Mouse (Mus musculus) liver, embryonic 12.5 days (tissue): ENCODE measurements around the gene Vrk3. TPM values are rescaled to one million over a fixed set of nuclear protein-coding genes. Genes with fewer than 3 reads are reported as not detected.
"Not testable (repeated sequence)": the region's sequence is repeated elsewhere in the genome, so short reads cannot be mapped to it uniquely, and the experiment has no call there.

Experiments
- ATAC-seq: fragments of 200-750 bp; cut with Nextera tagmentation; 2 replicates; pipeline ENCODE4 v1.8.0; 2017; ENCODE audit warnings: moderate number of reproducible peaks, mild to moderate bottlenecking, moderate library complexity
- H3K27ac ChIP-seq: fragments of 300-500 bp; sonication (generic); 2 replicates; pipeline ENCODE4 v1.5.1; 2016; ENCODE audit warnings: mild to moderate bottlenecking
- H3K27me3 ChIP-seq: fragments of 300-500 bp; sonication (generic); replicated peaks from 2 replicates; pipeline ENCODE4 v1.6.1; 2016; ENCODE audit warnings: mild to moderate bottlenecking, moderate library complexity
- H3K36me3 ChIP-seq: fragments of 300-500 bp; sonication (generic); 2 replicates; pipeline ENCODE4 v1.6.1; 2016; ENCODE audit warnings: mild to moderate bottlenecking, moderate library complexity
- H3K4me1 ChIP-seq: fragments of 300-500 bp; sonication (generic); 2 replicates; pipeline ENCODE4 v1.6.1; 2016
- H3K4me2 ChIP-seq: fragments of 300-500 bp; sonication (generic); 2 replicates; pipeline ENCODE4 v1.6.1; 2016; ENCODE audit warnings: mild to moderate bottlenecking, moderate library complexity
- H3K4me3 ChIP-seq: fragments of 300-500 bp; sonication (generic); 2 replicates; pipeline ENCODE4 v1.5.1; 2016; ENCODE audit warnings: mild to moderate bottlenecking, moderate library complexity
- H3K9ac ChIP-seq: fragments of 300-500 bp; sonication (generic); 2 replicates; pipeline ENCODE4 v1.6.1; 2016; ENCODE audit warnings: mild to moderate bottlenecking, moderate library complexity
- H3K9me3 ChIP-seq: fragments of 300-500 bp; sonication (generic); replicated peaks from 2 replicates; pipeline ENCODE4 v1.6.1; 2016; ENCODE audit warnings: mild to moderate bottlenecking, moderate library complexity
- WGBS: fragments of 180-500 bp; shearing (Covaris S2); methylation state at CpG from one replicate; pipeline ENCODE4 v1.1.7; 2016; ENCODE audit not compliant: insufficient replicate concordance; 5-methylcytosine and 5-hydroxymethylcytosine counted together
- polyA plus RNA-seq: library from polyadenylated mRNA; unstranded; fragments of >200 nt; fragmentation: Nextera tagmentation; extraction: Ambion mirVana; gene quantifications from 2 replicates; pipeline ENCODE4 v1.2.1, GENCODE M21; 2016

The Vrk3 gene
- polyA plus RNA-seq: 31.0 and 31.7 TPM in 2 replicates

- 1% methylated on average over 44 of the region's 44 CpGs for WGBS
- Histone ChIP-seq H3K9ac (peak within 1 kb of the TSS; percentile 82), H3K27me3 (peaks cover 4% of the 10 kb centered on the region; the same call in 1 of the 2 replicates), H3K4me3 (peak within 1 kb of the TSS; percentile 76), H3K9me3 (no peaks in the 10 kb centered on the region), H3K36me3 (peaks cover 15% of the 10 kb centered on the region), H3K4me2 (peak within 1 kb of the TSS; percentile 84), H3K4me1 (peaks cover 49% of the 10 kb centered on the region), H3K27ac (peak within 1 kb of the TSS; percentile 97)
- ATAC-seq: peak; percentile 98
Observed at GRCm38 (mm10) chr7:44748101-44749044, at the start of gene Vrk3. Gene Vrk3, plus strand, starts transcription at chr7:44748413.

DNA sequence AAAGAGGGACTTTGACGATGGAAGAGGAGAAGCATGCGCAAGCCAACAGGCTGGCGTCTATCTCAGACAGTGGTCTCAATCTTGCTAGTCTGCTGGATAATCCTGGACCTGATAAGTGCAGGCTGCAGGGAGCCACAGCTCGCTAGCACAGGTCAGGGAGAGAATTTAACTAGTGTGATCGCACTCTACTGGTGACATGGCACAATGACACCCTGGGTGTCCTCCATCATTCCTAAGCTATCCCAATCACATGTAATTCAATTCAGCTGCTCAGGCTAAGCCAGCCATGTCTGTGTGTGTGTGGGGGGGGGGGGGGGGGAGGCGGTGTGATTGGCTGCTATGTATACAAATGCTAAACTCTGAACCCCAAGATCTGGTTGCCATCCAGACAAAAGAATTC, 46.3 kb upstream of the Vrk3 start:
- Histone ChIP-seq H3K9ac (no peak overlapping the region), H3K9me3 (no peaks in the 10 kb centered on the region; the same call in 1 of the 2 replicates)
- 6% methylated on average over 5 of the region's 6 CpGs for WGBS

GRCm38 (mm10) chr7:44702985-44703384, 45.2 kb upstream of the Vrk3 start:
- Histone ChIP-seq H3K4me2 (no peak overlapping the region), H3K27ac (no peak overlapping the region), H3K36me3 (no peaks in the 10 kb centered on the region), H3K9ac (no peak overlapping the region), H3K4me3 (no peak overlapping the region), H3K4me1 (peaks cover under 1% of the 10 kb centered on the region; the same call in 1 of the 2 replicates), H3K27me3 (peaks cover 11% of the 10 kb centered on the region; the same call in 1 of the 2 replicates), H3K9me3 (no peaks in the 10 kb centered on the region; the same call in 1 of the 2 replicates)
- WGBS: 53% methylated on average over 8 of the region's 8 CpGs
- no peak for ATAC-seq

More for the DNA sequence above, 46.3 kb upstream of the Vrk3 start:
- H3K27me3 ChIP-seq: peaks cover 19% of the 10 kb centered on the region; the same call in 1 of the 2 replicates
- H3K4me3 ChIP-seq: no peak overlapping the region
- H3K27ac ChIP-seq: no peak overlapping the region
- peaks cover 11% of the 10 kb centered on the region for H3K4me1 ChIP-seq
- no peaks in the 10 kb centered on the region for H3K36me3 ChIP-seq
- H3K4me2 ChIP-seq: no peak overlapping the region
- ATAC-seq: no peak

- Histone ChIP-seq H3K4me3 (no peak overlapping the region), H3K9me3 (no peaks in the 10 kb centered on the region; the same call in 1 of the 2 replicates), H3K27ac (no peak overlapping the region), H3K9ac (no peak overlapping the region), H3K4me2 (no peak overlapping the region), H3K27me3 (peaks cover 1% of the 10 kb centered on the region; the same call in 1 of the 2 replicates), H3K4me1 (no peaks in the 10 kb centered on the region), H3K36me3 (no peaks in the 10 kb centered on the region)
- no peak for ATAC-seq
- 50% methylated on average over 3 of the region's 3 CpGs for WGBS
Observed at GRCm38 (mm10) chr7:44704363-44704762, 43.9 kb upstream of the Vrk3 start.

DNA sequence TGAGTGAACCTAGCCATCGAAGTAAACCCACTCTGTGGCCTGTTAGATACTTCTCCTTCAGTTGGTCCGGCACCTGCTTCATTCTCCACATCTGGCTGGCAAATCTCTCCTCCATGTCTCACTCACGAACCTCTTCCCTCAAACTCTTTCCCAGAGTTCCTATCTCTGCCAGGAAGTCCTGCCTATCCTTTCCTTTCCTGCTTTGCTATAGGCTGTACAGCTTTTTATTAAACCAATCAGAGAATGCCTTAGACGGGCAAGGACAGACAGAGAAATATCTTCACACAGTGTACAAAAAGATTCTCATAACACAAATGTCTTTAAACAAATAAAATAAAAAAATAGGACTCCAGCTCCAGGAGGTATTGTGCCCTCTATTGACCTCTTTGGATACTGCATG, 43.1 kb upstream of the Vrk3 start:
- H3K27me3 ChIP-seq: no peaks in the 10 kb centered on the region; the same call in 1 of the 2 replicates
- no peaks in the 10 kb centered on the region for H3K4me1 ChIP-seq
- no peak overlapping the region for H3K4me3 ChIP-seq
- no peak for ATAC-seq
- no peaks in the 10 kb centered on the region for H3K36me3 ChIP-seq
- no peak overlapping the region for H3K9ac ChIP-seq
- no peaks in the 10 kb centered on the region; the same call in 1 of the 2 replicates for H3K9me3 ChIP-seq
- 75% methylated on average over 4 of the region's 4 CpGs for WGBS
- no peak overlapping the region for H3K27ac ChIP-seq
- no peak overlapping the region for H3K4me2 ChIP-seq

DNA sequence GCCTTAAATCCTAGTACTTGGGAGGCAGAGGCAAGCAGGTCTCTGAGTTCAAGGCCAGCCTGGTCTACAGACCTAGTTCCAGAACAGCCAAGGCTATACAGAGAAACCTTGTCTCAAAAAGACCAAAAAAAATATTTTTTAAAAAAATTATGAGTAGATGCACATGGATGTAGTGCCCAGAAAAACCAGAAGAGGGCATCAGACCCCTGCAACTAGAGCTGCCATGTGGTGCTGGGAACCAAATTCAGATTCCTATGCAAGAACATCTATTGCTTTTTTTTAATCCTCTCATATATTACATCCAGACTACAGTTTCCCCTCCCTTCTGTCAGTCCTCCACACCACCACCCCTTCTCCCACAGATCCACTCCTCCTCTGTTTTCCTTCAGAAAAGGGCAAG, 41.9 kb upstream of the Vrk3 start:
- H3K9ac ChIP-seq: no peak overlapping the region
- H3K4me2 ChIP-seq: no peak overlapping the region
- no peaks in the 10 kb centered on the region for H3K36me3 ChIP-seq
- H3K9me3 ChIP-seq: no peaks in the 10 kb centered on the region; the same call in 1 of the 2 replicates
- ATAC-seq: no peak
- H3K4me1 ChIP-seq: no peaks in the 10 kb centered on the region
- no peak overlapping the region for H3K4me3 ChIP-seq
- H3K27ac ChIP-seq: no peak overlapping the region
- H3K27me3 ChIP-seq: no peaks in the 10 kb centered on the region

DNA sequence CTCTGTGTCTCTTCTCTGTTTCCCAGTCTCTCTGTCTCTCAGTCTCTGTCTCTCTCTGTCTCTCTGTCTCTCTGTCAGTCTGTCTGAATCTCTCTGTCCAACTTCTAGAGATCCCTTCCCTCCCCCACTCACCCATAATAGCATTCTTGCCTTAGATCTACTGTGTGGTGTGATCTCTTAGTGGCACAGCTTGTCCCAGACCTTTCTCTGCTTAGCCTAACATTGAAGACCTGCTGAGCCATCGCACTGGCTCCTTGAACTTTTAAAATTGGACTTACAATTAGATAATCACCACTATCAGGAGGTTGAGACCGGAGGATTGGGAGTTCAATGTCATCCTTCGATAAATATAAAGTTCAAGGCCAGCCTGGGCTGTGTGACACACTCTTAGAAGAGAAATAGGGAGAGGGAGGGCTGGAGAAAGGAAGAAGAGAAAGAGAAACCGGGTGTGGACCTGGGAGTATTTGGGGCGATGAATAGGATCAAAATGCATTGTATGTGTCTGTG, 41.0 kb upstream of the Vrk3 start:
- no peak for ATAC-seq
- Histone ChIP-seq H3K27me3 (no peaks in the 10 kb centered on the region), H3K9me3 (no peaks in the 10 kb centered on the region; the same call in 1 of the 2 replicates), H3K36me3 (no peaks in the 10 kb centered on the region), H3K4me1 (no peaks in the 10 kb centered on the region), H3K4me3 (no peak overlapping the region), H3K27ac (no peak overlapping the region), H3K9ac (no peak overlapping the region), H3K4me2 (no peak overlapping the region)
- WGBS: 69% methylated on average over 5 of the region's 5 CpGs

DNA sequence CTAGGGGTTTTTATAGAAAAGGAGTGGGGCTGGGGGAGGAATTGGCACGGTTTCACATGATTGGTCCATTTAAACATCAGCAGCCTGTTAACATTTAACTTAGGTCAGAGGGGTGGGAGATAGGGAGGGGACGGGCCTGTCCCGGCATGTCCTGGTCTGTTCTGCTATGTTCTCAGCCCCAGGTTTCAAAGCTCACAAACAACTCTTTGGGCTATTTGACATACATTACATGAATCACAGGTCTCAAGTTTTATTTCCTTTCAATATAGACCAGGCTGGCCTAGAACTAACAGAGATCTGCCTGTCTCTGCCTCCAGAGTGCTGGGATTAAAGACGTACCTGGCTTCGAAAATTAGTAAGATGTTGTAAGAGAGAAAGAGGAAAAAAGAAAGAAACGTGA, 40.1 kb upstream of the Vrk3 start:
- H3K36me3 ChIP-seq, H3K9me3 ChIP-seq, H3K4me2 ChIP-seq, H3K27ac ChIP-seq, H3K4me3 ChIP-seq, ATAC-seq, H3K9ac ChIP-seq, H3K27me3 ChIP-seq, H3K4me1 ChIP-seq: not testable (repeated sequence)
- WGBS: 73% methylated on average over 6 of the region's 6 CpGs

DNA sequence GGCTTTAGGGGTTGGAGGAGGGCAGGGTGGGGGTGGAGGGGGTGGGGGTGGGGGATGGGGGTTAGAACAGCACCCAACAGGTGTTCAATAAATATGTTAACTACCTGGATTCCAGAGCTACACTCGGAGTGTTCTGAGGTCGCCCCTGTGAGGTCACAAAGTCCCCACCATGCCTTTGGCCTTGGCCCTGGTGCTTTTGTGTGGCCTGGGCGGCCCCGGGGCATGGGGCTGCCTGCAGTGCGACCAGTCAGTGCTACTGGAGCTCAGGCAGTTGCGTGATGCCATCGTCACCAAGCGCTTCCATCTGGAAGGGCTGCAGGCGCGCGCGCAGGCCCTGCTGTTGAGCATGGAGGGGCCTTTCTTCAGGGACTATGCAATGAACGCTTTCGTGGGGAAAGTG, 39.6 kb upstream of the Vrk3 start, which contains the start of gene Izumo2:
Gene Izumo2, plus strand, starts transcription at position 169 of the 400 bp plus-strand sequence.
- Histone ChIP-seq H3K27ac (no peak within 1 kb of the TSS), H3K9me3 (no peaks in the 10 kb centered on the region; the same call in 1 of the 2 replicates), H3K4me2 (no peak within 1 kb of the TSS), H3K4me1 (no peaks in the 10 kb centered on the region), H3K27me3 (no peaks in the 10 kb centered on the region), H3K36me3 (no peaks in the 10 kb centered on the region), H3K4me3 (no peak within 1 kb of the TSS), H3K9ac (no peak within 1 kb of the TSS)
- no peak for ATAC-seq
- 62% methylated on average over 14 of the region's 14 CpGs for WGBS

- ATAC-seq: no peak
- 71% methylated on average over 5 of the region's 5 CpGs for WGBS
- no peak overlapping the region for H3K9ac ChIP-seq
- H3K4me2 ChIP-seq: no peak overlapping the region
- H3K4me3 ChIP-seq: no peak overlapping the region
- 0 out of 2 replicates have a peak, but pooled peaks cover 6% of the 10 kb centered on the region for H3K9me3 ChIP-seq
- no peaks in the 10 kb centered on the region for H3K4me1 ChIP-seq
- H3K36me3 ChIP-seq: no peaks in the 10 kb centered on the region
- no peaks in the 10 kb centered on the region for H3K27me3 ChIP-seq
- no peak overlapping the region for H3K27ac ChIP-seq
Observed at GRCm38 (mm10) chr7:44709881-44710280, 38.3 kb upstream of the Vrk3 start.

- no peak for ATAC-seq
- WGBS: 69% methylated on average over 5 of the region's 5 CpGs
- no peak overlapping the region for H3K27ac ChIP-seq
- no peaks in the 10 kb centered on the region for H3K9me3 ChIP-seq
- no peaks in the 10 kb centered on the region for H3K36me3 ChIP-seq
- H3K9ac ChIP-seq: no peak overlapping the region
- no peak overlapping the region for H3K4me2 ChIP-seq
- H3K4me3 ChIP-seq: no peak overlapping the region
- peaks cover 9% of the 10 kb centered on the region; the same call in 1 of the 2 replicates for H3K27me3 ChIP-seq
- no peaks in the 10 kb centered on the region for H3K4me1 ChIP-seq
Observed at GRCm38 (mm10) chr7:44722058-44722457, 26.2 kb upstream of the Vrk3 start.

GRCm38 (mm10) chr7:44724316-44724715, 23.9 kb upstream of the Vrk3 start:
- no peaks in the 10 kb centered on the region for H3K4me1 ChIP-seq
- no peak overlapping the region for H3K27ac ChIP-seq
- H3K9ac ChIP-seq: no peak overlapping the region
- no peak for ATAC-seq
- H3K36me3 ChIP-seq: no peaks in the 10 kb centered on the region
- WGBS: 18% methylated on average over 7 of the region's 7 CpGs
- H3K9me3 ChIP-seq: no peaks in the 10 kb centered on the region
- no peak overlapping the region for H3K4me3 ChIP-seq
- peaks cover 9% of the 10 kb centered on the region; the same call in 1 of the 2 replicates for H3K27me3 ChIP-seq
- H3K4me2 ChIP-seq: no peak overlapping the region
